Mouse (Mus musculus): ENCODE data around the gene Msx2.

Gene Msx2

GRCm38 (mm10) chr13:53472614-53473124 lies at the start of gene Msx2:
Gene Msx2, minus strand, starts transcription at chr13:53473074.
- ATAC-seq (ENCODE audit: insufficient number of reproducible peaks, low FRiP score, low TSS enrichment) = peak; percentile 31; the same call in 1 of the 2 replicates

GRCm38 (mm10) chr13:53521468-53521867 lies 48.6 kb upstream of the Msx2 start:
- no peak for ATAC-seq (ENCODE audit: insufficient number of reproducible peaks, low FRiP score, low TSS enrichment)

- no peak for ATAC-seq (ENCODE audit: insufficient number of reproducible peaks, low FRiP score, low TSS enrichment)
Measured at GRCm38 (mm10) chr13:53520343-53520937, 47.6 kb upstream of the Msx2 start.

GRCm38 (mm10) chr13:53519727-53520126 lies 46.9 kb upstream of the Msx2 start:
- ATAC-seq (ENCODE audit: insufficient number of reproducible peaks, low FRiP score, low TSS enrichment) = no peak

GRCm38 (mm10) chr13:53518306-53518705 lies 45.4 kb upstream of the Msx2 start:
- no peak for ATAC-seq (ENCODE audit: insufficient number of reproducible peaks, low FRiP score, low TSS enrichment)

GRCm38 (mm10) chr13:53514574-53514973 lies 41.7 kb upstream of the Msx2 start:
- ATAC-seq (ENCODE audit: insufficient number of reproducible peaks, low FRiP score, low TSS enrichment) = no peak

GRCm38 (mm10) chr13:53511366-53511765 lies 38.5 kb upstream of the Msx2 start:
- ATAC-seq (ENCODE audit: insufficient number of reproducible peaks, low FRiP score, low TSS enrichment) = no peak

- ATAC-seq (ENCODE audit: insufficient number of reproducible peaks, low FRiP score, low TSS enrichment) = no peak
Measured at GRCm38 (mm10) chr13:53502406-53502805, 29.5 kb upstream of the Msx2 start.

- no peak for ATAC-seq (ENCODE audit: insufficient number of reproducible peaks, low FRiP score, low TSS enrichment)
Measured at GRCm38 (mm10) chr13:53501561-53502253, 28.8 kb upstream of the Msx2 start.

GRCm38 (mm10) chr13:53501057-53501456 lies 28.2 kb upstream of the Msx2 start:
- no peak for ATAC-seq (ENCODE audit: insufficient number of reproducible peaks, low FRiP score, low TSS enrichment)

GRCm38 (mm10) chr13:53486512-53486911 lies 13.6 kb upstream of the Msx2 start:
- no peak for ATAC-seq (ENCODE audit: insufficient number of reproducible peaks, low FRiP score, low TSS enrichment)

- no peak for ATAC-seq (ENCODE audit: insufficient number of reproducible peaks, low FRiP score, low TSS enrichment)
Measured at GRCm38 (mm10) chr13:53475701-53476188, 2.9 kb upstream of the Msx2 start.

- no peak for ATAC-seq (ENCODE audit: insufficient number of reproducible peaks, low FRiP score, low TSS enrichment)
Measured at GRCm38 (mm10) chr13:53474491-53474890, 1.6 kb upstream of the Msx2 start.

- no peak for ATAC-seq (ENCODE audit: insufficient number of reproducible peaks, low FRiP score, low TSS enrichment)
Measured at GRCm38 (mm10) chr13:53473991-53474390, 1.1 kb upstream of the Msx2 start.

- no peak for ATAC-seq (ENCODE audit: insufficient number of reproducible peaks, low FRiP score, low TSS enrichment)
Measured at GRCm38 (mm10) chr13:53473291-53473690, 417 bp upstream of the Msx2 start.

- no peak for ATAC-seq (ENCODE audit: insufficient number of reproducible peaks, low FRiP score, low TSS enrichment)
Measured at GRCm38 (mm10) chr13:53471926-53472613, 804 bp downstream of the Msx2 start.

- ATAC-seq (ENCODE audit: insufficient number of reproducible peaks, low FRiP score, low TSS enrichment) = no peak
Measured at GRCm38 (mm10) chr13:53471411-53471810, 1.5 kb downstream of the Msx2 start.

GRCm38 (mm10) chr13:53470437-53471151 lies 2.3 kb downstream of the Msx2 start:
- no peak for ATAC-seq (ENCODE audit: insufficient number of reproducible peaks, low FRiP score, low TSS enrichment)

- ATAC-seq (ENCODE audit: insufficient number of reproducible peaks, low FRiP score, low TSS enrichment) = no peak
Measured at GRCm38 (mm10) chr13:53469756-53470155, 3.1 kb downstream of the Msx2 start.

GRCm38 (mm10) chr13:53468171-53468570 lies 4.7 kb downstream of the Msx2 start:
- ATAC-seq (ENCODE audit: insufficient number of reproducible peaks, low FRiP score, low TSS enrichment) = no peak

Data from cerebellum, adult (tissue).